Mouse (Mus musculus) CH12.LX (cell line): ENCODE data around the gene Zdhhc19. TPM values are rescaled to one million over a fixed set of nuclear protein-coding genes. Genes with fewer than 3 reads are reported as not detected.
A peak's percentile ranks its signal among the peaks of the same experiment; 100 is the strongest.

ENCODE experiments used
- DNase-seq: peaks from one replicate; pipeline ENCODE4 v3.0.0-alpha.2; 2013; ENCODE audit errors: extremely low read depth
- H3K27ac ChIP-seq: 2 replicates; pipeline ENCODE4 v1.5.1; 2012; ENCODE audit warnings: low read depth, mild to moderate bottlenecking, control low read depth, moderate library complexity; ENCODE audit not compliant: insufficient read depth
- H3K27me3 ChIP-seq: replicated peaks from 2 replicates; pipeline ENCODE3; 2012; ENCODE audit warnings: inconsistent platforms
- H3K36me3 ChIP-seq, 2 experiments: replicated peaks in 1 of 2; 2 replicates each; pipeline versions ENCODE3 to v1.6.1; 2012; ENCODE audit warnings: inconsistent platforms in 1 of 2, low read length in 1 of 2, mild to moderate bottlenecking in 1 of 2, mixed read lengths in 1 of 2, moderate library complexity in 1 of 2; ENCODE audit not compliant: control insufficient read depth in 1 of 2, insufficient read depth in 1 of 2
- H3K4me1 ChIP-seq, 2 experiments: 2 replicates each; pipeline ENCODE4 v1.6.1; 2012; ENCODE audit warnings: inconsistent platforms in 1 of 2, moderate library complexity in 1 of 2; ENCODE audit not compliant: insufficient read depth in 2 of 2, control insufficient read depth in 1 of 2
- H3K4me2 ChIP-seq: 2 replicates; pipeline ENCODE4 v1.6.1; 2012; ENCODE audit warnings: low read depth, mild to moderate bottlenecking, control low read depth; ENCODE audit not compliant: poor library complexity, insufficient read depth, severe bottlenecking
- H3K4me3 ChIP-seq, 3 experiments: fragments of 150-350 bp in 1 of 3; sonication (generic) in 1 of 3; replicated peaks in 1 of 3; 2 replicates each; pipeline versions ENCODE3 to v1.5.1; 2011 to 2012; ENCODE audit warnings: low read depth in 2 of 3, low read length in 2 of 3, mild to moderate bottlenecking in 2 of 3, moderate library complexity in 2 of 3, control low read depth in 1 of 3, improper control_type of control experiment in 1 of 3, inconsistent platforms in 1 of 3, mixed read lengths in 1 of 3; ENCODE audit not compliant: poor library complexity in 1 of 3
- H3K79me2 ChIP-seq: replicated peaks from 2 replicates; pipeline ENCODE4 v1.6.1; 2012; ENCODE audit warnings: mild to moderate bottlenecking, moderate library complexity; ENCODE audit not compliant: control insufficient read depth, poor library complexity, insufficient read depth, severe bottlenecking; ENCODE audit errors: extremely low read depth
- H3K9ac ChIP-seq: 2 replicates; pipeline ENCODE4 v1.6.1; 2012; ENCODE audit warnings: low read depth, mild to moderate bottlenecking, control low read depth, moderate library complexity; ENCODE audit not compliant: insufficient read depth
- H3K9me3 ChIP-seq: replicated peaks from 2 replicates; pipeline ENCODE3; 2012; ENCODE audit warnings: low read length, inconsistent platforms, mixed read lengths
- BHLHE40 ChIP-seq: IDR thresholded peaks from 2 replicates; pipeline ENCODE4 v1.6.1; 2011; ENCODE audit warnings: mild to moderate bottlenecking, low read depth, low read length, improper control_type of control experiment
- CHD1 ChIP-seq: IDR thresholded peaks from 2 replicates; pipeline ENCODE4 v1.6.1; 2012; ENCODE audit warnings: low read depth, low read length, improper control_type of control experiment, inconsistent platforms
- CHD2 ChIP-seq: IDR thresholded peaks from 2 replicates; pipeline ENCODE4 v1.6.1; 2011; ENCODE audit warnings: low read length, improper control_type of control experiment
- CTCF ChIP-seq, 2 experiments: IDR thresholded peaks in 1 of 2; conservative IDR thresholded peaks in 1 of 2; 2 replicates each; pipeline ENCODE4 v1.5.1; 2011 to 2012; ENCODE audit warnings: low read depth in 2 of 2, low read length in 2 of 2, improper control_type of control experiment in 1 of 2, inconsistent platforms in 1 of 2, mild to moderate bottlenecking in 1 of 2, moderate library complexity in 1 of 2
- E2F4 ChIP-seq: IDR thresholded peaks from 2 replicates; pipeline ENCODE4 v1.6.1; 2011; ENCODE audit warnings: low read depth, low read length, improper control_type of control experiment; ENCODE audit not compliant: insufficient replicate concordance
- ELF1 ChIP-seq: IDR thresholded peaks from 2 replicates; pipeline ENCODE4 v1.6.1; 2014; ENCODE audit warnings: low read depth, mild to moderate bottlenecking, inconsistent platforms, low read length, improper control_type of control experiment
- EP300 ChIP-seq: IDR thresholded peaks from 2 replicates; pipeline ENCODE4 v1.6.1; 2011; ENCODE audit warnings: low read length, improper control_type of control experiment
- GABPA ChIP-seq: IDR thresholded peaks from 2 replicates; pipeline ENCODE4 v1.6.1; 2012; ENCODE audit warnings: low read depth, low read length, improper control_type of control experiment, inconsistent platforms; ENCODE audit not compliant: insufficient replicate concordance
- IRF4 ChIP-seq: IDR thresholded peaks from 2 replicates; pipeline ENCODE4 v1.6.1; 2014; ENCODE audit warnings: low read depth, mild to moderate bottlenecking, inconsistent platforms, low read length, improper control_type of control experiment
- JUN ChIP-seq: IDR thresholded peaks from 2 replicates; pipeline ENCODE4 v1.6.1; 2011; ENCODE audit warnings: low read depth, mild to moderate bottlenecking, low read length, improper control_type of control experiment, moderate library complexity; ENCODE audit not compliant: insufficient read depth
- JUND ChIP-seq: conservative IDR thresholded peaks from 2 replicates; pipeline ENCODE4 v1.6.1; 2011; ENCODE audit warnings: low read depth, low read length, improper control_type of control experiment
- KAT2A ChIP-seq: IDR thresholded peaks from 2 replicates; pipeline ENCODE4 v1.6.1; 2012; ENCODE audit warnings: low read length, improper control_type of control experiment, inconsistent platforms; ENCODE audit not compliant: insufficient replicate concordance
- MAZ ChIP-seq: IDR thresholded peaks from 2 replicates; pipeline ENCODE4 v1.6.1; 2012; ENCODE audit warnings: low read depth, mild to moderate bottlenecking, inconsistent platforms, low read length, improper control_type of control experiment, moderate library complexity
- MEF2A ChIP-seq: IDR thresholded peaks from 2 replicates; pipeline ENCODE4 v1.6.1; 2014; ENCODE audit warnings: low read depth, mild to moderate bottlenecking, inconsistent platforms, low read length, improper control_type of control experiment, borderline replicate concordance
- MXI1 ChIP-seq: IDR thresholded peaks from 2 replicates; pipeline ENCODE4 v1.6.1; 2011; ENCODE audit warnings: mild to moderate bottlenecking, low read depth, low read length, improper control_type of control experiment
- NELFE ChIP-seq: IDR thresholded peaks from 2 replicates; pipeline ENCODE4 v1.6.1; 2011; ENCODE audit warnings: low read depth, low read length, improper control_type of control experiment
- POLR2AphosphoS2 ChIP-seq: IDR thresholded peaks from 2 replicates; pipeline ENCODE4 v1.6.1; 2011; ENCODE audit warnings: low read depth, low read length, improper control_type of control experiment
- RAD21 ChIP-seq: IDR thresholded peaks from 2 replicates; pipeline ENCODE4 v1.6.1; 2011; ENCODE audit warnings: low read depth, mild to moderate bottlenecking, low read length, improper control_type of control experiment, moderate library complexity
- RCOR1 ChIP-seq: conservative IDR thresholded peaks from 2 replicates; pipeline ENCODE4 v1.6.1; 2012; ENCODE audit warnings: low read depth, mild to moderate bottlenecking, inconsistent platforms, low read length, improper control_type of control experiment
- SMC3 ChIP-seq: IDR thresholded peaks from 2 replicates; pipeline ENCODE4 v1.6.1; 2011; ENCODE audit warnings: low read depth, low read length, improper control_type of control experiment
- TBP ChIP-seq: conservative IDR thresholded peaks from 2 replicates; pipeline ENCODE4 v1.6.1; 2011; ENCODE audit warnings: low read depth, low read length, improper control_type of control experiment
- TCF12 ChIP-seq: IDR thresholded peaks from 2 replicates; pipeline ENCODE4 v1.6.1; 2014; ENCODE audit warnings: low read depth, mild to moderate bottlenecking, inconsistent platforms, low read length, improper control_type of control experiment
- UBTF ChIP-seq: IDR thresholded peaks from 2 replicates; pipeline ENCODE4 v1.6.1; 2012; ENCODE audit warnings: low read depth, mild to moderate bottlenecking, inconsistent platforms, low read length, improper control_type of control experiment, moderate library complexity
- USF2 ChIP-seq: conservative IDR thresholded peaks from 2 replicates; pipeline ENCODE4 v1.6.1; 2011; ENCODE audit warnings: low read depth, low read length, improper control_type of control experiment
- ZC3H11A ChIP-seq: IDR thresholded peaks from 2 replicates; pipeline ENCODE4 v1.6.1; 2012; ENCODE audit warnings: low read depth, mild to moderate bottlenecking, inconsistent platforms, low read length, improper control_type of control experiment
- ZKSCAN1 ChIP-seq: IDR thresholded peaks from 2 replicates; pipeline ENCODE4 v1.6.1; 2012; ENCODE audit warnings: low read depth, inconsistent platforms, low read length, improper control_type of control experiment, borderline replicate concordance
- ZMIZ1 ChIP-seq: IDR thresholded peaks from 2 replicates; pipeline ENCODE4 v1.6.1; 2012; ENCODE audit warnings: low read depth, mild to moderate bottlenecking, inconsistent platforms, low read length, improper control_type of control experiment
- ZNF384 ChIP-seq: IDR thresholded peaks from 2 replicates; pipeline ENCODE4 v1.6.1; 2012; ENCODE audit warnings: low read depth, low read length, improper control_type of control experiment, inconsistent platforms
- dilution Hi-C: fragments of 300-500 bp; cut with MboI; formaldehyde crosslinking; loops from 2 replicates; pipeline ENCODE4 v1.14.3; 2020; ENCODE audit warnings: low sequenced_read_pairs; ENCODE audit not compliant: extremely low pct_unique_long_range_greater_than_20kb, extremely low pct_ligation_motif_present
- in situ Hi-C: fragments of 300-500 bp; cut with MboI; formaldehyde crosslinking; loops from 3 replicates; pipeline ENCODE4 v1.14.3; 2019; ENCODE audit warnings: low sequenced_read_pairs, low pct_ligation_motif_present, low pct_unique_long_range_greater_than_20kb, mixed read lengths
- polyA plus RNA-seq: library from polyadenylated mRNA; unstranded; fragments of >175 nt; gene quantifications from 2 replicates; pipeline ENCODE4 v1.2.1, GENCODE M21; 2012; ENCODE audit warnings: low read depth; ENCODE audit not compliant: insufficient read length
- total RNA-seq, 2 experiments: library from RNA; depleted of rRNA; stranded (reverse); fragments of 300-350 nt in 1 of 2; fragments of >200 nt in 1 of 2; gene quantifications; 2 replicates each; pipeline ENCODE4 v1.2.3; 2012 to 2014

The Zdhhc19 gene
- total and polyA plus RNA-seq, 3 experiments: not detected

DNA sequence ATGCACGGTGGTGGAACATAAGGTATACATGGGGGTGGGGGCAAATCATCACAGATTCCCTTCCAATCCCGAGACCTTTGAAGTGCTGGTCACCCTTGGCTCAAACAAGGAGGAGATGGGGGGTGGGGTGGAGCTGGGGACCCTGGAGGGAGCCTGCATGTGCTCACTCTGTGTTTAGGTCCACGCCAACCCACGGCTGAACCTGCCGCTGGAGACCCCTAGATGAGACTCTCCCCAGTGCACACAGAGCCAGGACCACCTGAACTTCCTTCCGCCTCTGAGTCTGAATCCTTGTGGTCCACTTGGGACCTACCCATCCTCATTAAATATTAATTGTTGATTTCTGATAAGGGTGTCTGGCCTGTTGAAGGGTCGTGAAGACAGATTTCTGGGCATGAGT, 10.8 kb downstream of the Zdhhc19 start:
- dilution Hi-C loops (no loop called here), in situ Hi-C loops (no loop called here)
- DNase-seq: no peak
- no peaks in the 10 kb centered on the region for H3K79me2 ChIP-seq
- H3K4me2 ChIP-seq: no peak overlapping the region
- H3K4me1 ChIP-seq: peaks cover 3 to 9% of the 10 kb centered on the region in 2 experiments; a peak in 3 of 4 replicates
- no peak overlapping the region for H3K27ac ChIP-seq
- H3K4me3 ChIP-seq: no peak overlapping the region
- no peak overlapping the region for H3K9ac ChIP-seq
- peaks cover 5% of the 10 kb centered on the region for H3K27me3 ChIP-seq
- no peaks in the 10 kb centered on the region for H3K36me3 ChIP-seq
- no peak for TF ChIP-seq E2F4
- TF ChIP-seq UBTF: no peak
- no peaks in the 10 kb centered on the region for H3K9me3 ChIP-seq

DNA sequence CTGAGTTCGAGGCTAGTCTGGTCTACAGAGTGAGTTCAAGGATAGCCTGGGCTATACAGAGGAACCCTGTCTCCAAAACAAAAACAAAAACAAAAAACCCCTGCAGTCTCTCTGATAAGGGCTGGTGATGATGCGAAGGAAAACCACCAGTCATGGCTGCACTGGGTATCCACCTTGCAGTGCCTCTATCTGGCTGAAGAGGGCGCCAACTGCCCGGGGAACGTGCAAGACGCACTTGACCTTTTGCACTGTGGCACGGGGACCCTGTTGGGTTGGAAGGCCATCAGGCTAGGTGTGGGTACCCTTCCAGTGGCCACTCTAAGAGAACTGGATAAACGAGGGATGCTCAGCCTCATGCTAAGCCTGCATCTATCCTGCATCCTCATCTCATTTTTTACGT, 11.3 kb downstream of the Zdhhc19 start:
- Histone ChIP-seq H3K4me2 (no peak overlapping the region), H3K27ac (no peak overlapping the region), H3K9me3 (no peaks in the 10 kb centered on the region), H3K9ac (no peak overlapping the region), H3K79me2 (no peaks in the 10 kb centered on the region), H3K27me3 (peaks cover 5% of the 10 kb centered on the region), H3K4me1 (peaks cover 3 to 9% of the 10 kb centered on the region in 2 experiments; a peak in 3 of 4 replicates), H3K4me3 (no peak overlapping the region), H3K36me3 (no peaks in the 10 kb centered on the region)
- in situ Hi-C loops (no loop called here), dilution Hi-C loops (no loop called here)
- no peak for TF ChIP-seq TCF12
- TF ChIP-seq SMC3: peak; percentile 93
- no peak for TF ChIP-seq USF2
- no peak for TF ChIP-seq MEF2A
- TF ChIP-seq E2F4: no peak
- peak; percentile 53; the same call in 1 of the 2 replicates for TF ChIP-seq NELFE
- no peak for TF ChIP-seq ELF1
- no peak for TF ChIP-seq JUND
- no peak for TF ChIP-seq JUN
- TF ChIP-seq CTCF (conservative IDR thresholded peaks at IDR 0.05 in 1 of 2, IDR thresholded peaks at IDR 0.05 in 1 of 2; ENCODE audit: low read depth in 2 of 2, low read length in 2 of 2): peak; percentile 96 to 98
- no peak for TF ChIP-seq UBTF
- peak; percentile 53; the same call in 1 of the 2 replicates for TF ChIP-seq IRF4
- TF ChIP-seq CHD1: no peak
- no peak for TF ChIP-seq RCOR1
- TF ChIP-seq MXI1: no peak
- TF ChIP-seq MAZ: no peak
- TF ChIP-seq EP300: no peak
- TF ChIP-seq POLR2AphosphoS2: no peak
- no peak for TF ChIP-seq TBP
- TF ChIP-seq GABPA: no peak
- TF ChIP-seq ZNF384: no peak
- TF ChIP-seq ZMIZ1: no peak
- TF ChIP-seq RAD21: peak; percentile 100
- TF ChIP-seq CHD2: no peak
- TF ChIP-seq BHLHE40: peak; percentile 63
- peak; percentile 91 for TF ChIP-seq ZC3H11A
- no peak for TF ChIP-seq ZKSCAN1
- no peak for TF ChIP-seq KAT2A
- DNase-seq: peak; percentile 77
